Comparison of ENCODE assay signal across 21 mouse cellular contexts in the genomic region with DNA sequence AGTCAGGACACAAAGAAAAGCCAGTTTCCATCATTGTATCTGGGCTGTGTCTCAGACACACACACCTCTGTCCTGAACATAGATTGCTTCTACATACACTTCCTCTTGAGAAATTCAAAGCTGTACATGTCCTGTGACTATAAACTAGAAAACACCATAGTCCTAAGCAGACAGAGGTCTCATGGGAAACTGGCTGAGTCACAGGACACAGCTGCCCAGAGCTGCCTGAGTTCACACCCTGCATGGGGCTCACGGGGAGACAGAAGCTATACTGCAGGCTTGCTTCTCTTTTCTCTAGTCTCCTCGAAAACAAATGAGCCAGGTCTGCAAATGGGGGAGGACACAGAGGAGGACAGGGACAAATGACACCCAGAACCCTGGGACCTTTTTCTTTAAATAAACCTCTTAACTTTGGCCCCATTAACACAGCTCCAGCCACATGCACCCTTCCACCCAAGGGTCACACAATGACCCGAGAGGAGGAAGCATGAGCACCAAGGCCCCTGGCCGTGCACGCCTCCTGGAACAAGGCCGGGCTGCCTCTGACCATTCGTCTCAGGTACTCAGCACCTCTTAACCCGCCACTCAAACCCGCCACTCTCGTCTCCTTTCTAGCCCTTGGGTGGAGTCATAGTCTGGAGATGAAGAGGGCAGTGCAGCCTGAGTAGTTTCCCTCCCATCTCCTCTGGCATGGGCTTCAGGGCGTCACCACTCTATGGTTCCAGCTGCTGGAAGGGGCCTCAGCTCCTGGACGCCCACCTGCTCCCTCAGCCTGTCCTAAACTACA. TPM values are rescaled to one million over a fixed set of nuclear protein-coding genes. Genes with fewer than 3 reads are reported as not detected.
DNase-seq lines count a peak whose midpoint lies in the region; ATAC-seq and TF ChIP-seq lines count a peak whose summit lies in the region.
"Had no signal": no experiment of that assay in that cellular context is flagged by ENCODE, and none has a peak within 500 bp of the region (broad histone marks: within the 10 kb centered on the region; RNA-seq: fewer than 3 reads in every experiment).

No protein-coding gene starts in this region.

- no peak for DNase-seq in heart, adult 2 months
- DNase-seq in CH12.LX (ENCODE audit: extremely low read depth), result peak; percentile 83
- peak; percentile 27 to 73 for DNase-seq in kidney, postnatal 25 days
- DNase-seq in lung, postnatal 36 days, result peak; percentile 81
- DNase-seq in left cerebral cortex, postnatal 10 days (ENCODE audit: extremely low spot score in 1 of 2, low spot score in 2 of 2), result no peak
- no peak for DNase-seq in forebrain, embryonic 10.5 days (ENCODE audit: extremely low spot score, low spot score)
- DNase-seq: adrenal gland, postnatal 25 days; cerebellum, postnatal 10 days; gastrocnemius, postnatal 25 days; layer of hippocampus, postnatal 36 days; left cerebral cortex, postnatal 4 days; thymus, postnatal 36 days had no signal

- TF ChIP-seq RAD21 in CH12.LX (IDR thresholded peaks at IDR 0.05; ENCODE audit: low read depth, low read length), result no peak

- peaks cover 12% of the 10 kb centered on the region for H3K4me1 ChIP-seq in heart, embryonic 13.5 days
- H3K4me1 ChIP-seq in heart, adult 2 months (ENCODE audit: control insufficient read depth, insufficient read depth, low read length), result peaks cover 2% of the 10 kb centered on the region; the same call in 1 of the 2 replicates
- peaks cover 4 to 65% of the 10 kb centered on the region in 2 experiments; a peak in 3 of 4 replicates for H3K4me1 ChIP-seq in CH12.LX (ENCODE audit: control insufficient read depth in 1 of 2, insufficient read depth in 2 of 2)
- no peaks in the 10 kb centered on the region for H3K4me1 ChIP-seq in forebrain, embryonic 10.5 days
- H3K4me1 ChIP-seq: embryonic facial prominence, embryonic 10.5 days; midbrain, embryonic 15.5 days had no signal

- no peaks in the 10 kb centered on the region for H3K79me2 ChIP-seq in heart, adult 2 months (replicated peaks; ENCODE audit: control insufficient read depth, insufficient read depth, low read length)
- H3K79me2 ChIP-seq in CH12.LX (replicated peaks; ENCODE audit: control insufficient read depth, extremely low read depth, insufficient read depth, poor library complexity, severe bottlenecking), result no peaks in the 10 kb centered on the region

- H3K4me3 ChIP-seq in heart, embryonic 13.5 days, result no peak overlapping the region
- H3K4me3 ChIP-seq in heart, adult 2 months, result no peak overlapping the region
- no peak overlapping the region for H3K4me3 ChIP-seq in CH12.LX (replicated peaks in 1 of 3; ENCODE audit: low read depth in 2 of 3, low read length in 2 of 3, poor library complexity in 1 of 3)
- no peak overlapping the region for H3K4me3 ChIP-seq in forebrain, embryonic 10.5 days
- H3K4me3 ChIP-seq: embryonic facial prominence, embryonic 10.5 days; midbrain, embryonic 15.5 days had no signal

- WGBS in heart, embryonic 13.5 days, result 60% methylated on average over 11 of the region's 12 CpGs
- whole genome bisulfite sequencing in heart, adult 2 months, result 69% methylated on average over 11 of the region's 12 CpGs
- WGBS in forebrain, embryonic 10.5 days, result 86% methylated on average over 12 of the region's 12 CpGs

- dilution Hi-C loops in CH12.LX (cut with MboI; ENCODE audit: extremely low pct_ligation_motif_present, extremely low pct_unique_long_range_greater_than_20kb, low sequenced_read_pairs), result no loop called here

- no peak for TF ChIP-seq CTCF in heart, adult 2 months (IDR thresholded peaks at IDR 0.05)
- TF ChIP-seq CTCF in CH12.LX (conservative IDR thresholded peaks at IDR 0.05 in 1 of 2, IDR thresholded peaks at IDR 0.05 in 1 of 2; ENCODE audit: low read depth in 2 of 2, low read length in 2 of 2), result no peak

- TF ChIP-seq EP300 in heart, adult 2 months (IDR thresholded peaks at IDR 0.05; ENCODE audit: insufficient read depth, low read depth, low read length), result no peak
- peak; percentile 24; the same call in 1 of the 2 replicates for TF ChIP-seq EP300 in CH12.LX (IDR thresholded peaks at IDR 0.05; ENCODE audit: low read length)

- H3K27me3 ChIP-seq in heart, embryonic 13.5 days (replicated peaks), result no peaks in the 10 kb centered on the region
- H3K27me3 ChIP-seq in heart, adult 2 months (ENCODE audit: control insufficient read depth, insufficient read depth, low read length), result no peaks in the 10 kb centered on the region
- no peaks in the 10 kb centered on the region for H3K27me3 ChIP-seq in CH12.LX (replicated peaks)
- no peaks in the 10 kb centered on the region for H3K27me3 ChIP-seq in forebrain, embryonic 10.5 days (ENCODE audit: poor library complexity, severe bottlenecking)
- H3K27me3 ChIP-seq: midbrain, embryonic 15.5 days had no signal

- in situ Hi-C loops in CH12.LX (cut with MboI; ENCODE audit: low pct_ligation_motif_present, low pct_unique_long_range_greater_than_20kb, low sequenced_read_pairs), result loop anchor here (25.0 kb wide), 1 partner anchor 212 kb away; the partner anchor contains the start of gene Sla2

- H3K36me3 ChIP-seq in heart, embryonic 13.5 days, result peaks cover 56% of the 10 kb centered on the region
- H3K36me3 ChIP-seq in heart, adult 2 months (ENCODE audit: control insufficient read depth, insufficient read depth, low read length), result no peaks in the 10 kb centered on the region
- peaks cover 49 to 76% of the 10 kb centered on the region in 2 experiments for H3K36me3 ChIP-seq in CH12.LX (replicated peaks in 1 of 2; ENCODE audit: control insufficient read depth in 1 of 2, insufficient read depth in 1 of 2, low read length in 1 of 2)
- H3K36me3 ChIP-seq in forebrain, embryonic 10.5 days (replicated peaks), result peaks cover 77% of the 10 kb centered on the region
- H3K36me3 ChIP-seq: midbrain, embryonic 15.5 days had no signal

- ATAC-seq in heart, embryonic 13.5 days (ENCODE audit: extremely low read depth, insufficient number of reproducible peaks, low FRiP score, low TSS enrichment), result no peak
- ATAC-seq: hindbrain, embryonic 16.5 days; midbrain, embryonic 15.5 days had no signal

- H3K9ac ChIP-seq in heart, embryonic 13.5 days, result no peak overlapping the region
- H3K9ac ChIP-seq in heart, adult 2 months (ENCODE audit: low read depth, low read length), result no peak overlapping the region
- no peak overlapping the region for H3K9ac ChIP-seq in CH12.LX (ENCODE audit: insufficient read depth, low read depth)
- H3K9ac ChIP-seq: midbrain, embryonic 15.5 days had no signal

- no peak for TF ChIP-seq POLR2A in heart, adult 2 months (IDR thresholded peaks at IDR 0.05; ENCODE audit: insufficient read depth, low read depth, low read length)
- TF ChIP-seq POLR2A in CH12.LX (IDR thresholded peaks at IDR 0.05; ENCODE audit: low read depth, low read length), result no peak

- intact Hi-C loops in heart, adult 2 months (cut with DNase I), result no loop called here
- intact Hi-C loops in left cerebral cortex, postnatal 10 days (cut with DNase I), result loop anchor here (10.0 kb wide), 1 partner anchor 225 kb away; no protein-coding TSS in a partner anchor

- 0 out of 2 replicates have a peak overlapping the region, but pooled peaks have one; percentile 23 for H3K4me2 ChIP-seq in heart, embryonic 13.5 days
- no peak overlapping the region for H3K4me2 ChIP-seq in CH12.LX (ENCODE audit: insufficient read depth, low read depth, poor library complexity, severe bottlenecking)
- H3K4me2 ChIP-seq: liver, embryonic 11.5 days; midbrain, embryonic 15.5 days had no signal

- H3K27ac ChIP-seq in heart, embryonic 13.5 days (replicated peaks), result peak overlapping the region; percentile 46; the same call in 1 of the 2 replicates
- H3K27ac ChIP-seq in heart, adult 2 months, result no peak overlapping the region
- H3K27ac ChIP-seq in CH12.LX (ENCODE audit: insufficient read depth, low read depth), result 0 out of 2 replicates have a peak overlapping the region, but pooled peaks have one; percentile 3
- H3K27ac ChIP-seq in forebrain, embryonic 10.5 days, result no peak overlapping the region
- H3K27ac ChIP-seq: embryonic facial prominence, embryonic 10.5 days; midbrain, embryonic 15.5 days had no signal

- no peaks in the 10 kb centered on the region for H3K9me3 ChIP-seq in heart, embryonic 13.5 days
- H3K9me3 ChIP-seq in CH12.LX (replicated peaks; ENCODE audit: low read length), result peaks cover 4% of the 10 kb centered on the region
- H3K9me3 ChIP-seq in forebrain, embryonic 10.5 days, result no peaks in the 10 kb centered on the region
- H3K9me3 ChIP-seq: embryonic facial prominence, embryonic 10.5 days; midbrain, embryonic 15.5 days had no signal

TF ChIP-seq in CH12.LX, 34 proteins besides CTCF, POLR2A, EP300 and RAD21:
- TF ChIP-seq BHLHE40 (IDR thresholded peaks at IDR 0.05; ENCODE audit: low read depth, low read length) (peak; percentile 56), ETS1 (conservative IDR thresholded peaks at IDR 0.05; ENCODE audit: low read depth, low read length) (peak; percentile 75), CHD1 (IDR thresholded peaks at IDR 0.05; ENCODE audit: low read depth, low read length) (no peak), MAFK (IDR thresholded peaks at IDR 0.05; ENCODE audit: insufficient replicate concordance, low read length) (no peak)
TF ChIP-seq in CH12.LX: peak in this region for 2.

RNA-seq across cellular contexts. Expression of gene Tldc2, which starts 12.9 kb away (rescaled TPM):
- not detected in 2 replicates for polyA plus RNA-seq in heart, embryonic 13.5 days (2015; fragmentation: Nextera tagmentation; extraction: Ambion mirVana)
- total RNA-seq in heart, adult 2 months (2021), result not detected
- not detected in 2 replicates for polyA plus RNA-seq in heart, adult 2 months (2012; rRNA removed)
- total RNA-seq in CH12.LX (2012; rRNA removed), result not detected in 2 replicates
- total RNA-seq in CH12.LX (2014; rRNA removed), result not detected in 2 replicates
- not detected in 2 replicates for polyA plus RNA-seq in CH12.LX (2012; ENCODE audit: insufficient read length, low read depth)
- not detected for total RNA-seq in left cerebral cortex, postnatal 10 days (2021)
- not detected in 2 replicates for polyA plus RNA-seq in forebrain, embryonic 10.5 days (2016; fragmentation: Nextera tagmentation; extraction: Ambion mirVana)
- total RNA-seq: adrenal gland, postnatal 25 days; gastrocnemius, postnatal 25 days; layer of hippocampus, postnatal 36 days; left cerebral cortex, postnatal 4 days; megakaryocyte, adult 5-6 weeks had no signal
- polyA plus RNA-seq: embryonic facial prominence, embryonic 10.5 days; heart, postnatal 0 days; hindbrain, embryonic 16.5 days; liver, embryonic 11.5 days; midbrain, embryonic 15.5 days; neural tube, embryonic 11.5 days; testis, adult 2 months had no signal

RNA-seq across cellular contexts. Expression of gene Soga1, which starts 20.7 kb away (rescaled TPM):
- 2.6 TPM in 2 replicates for polyA plus RNA-seq in heart, embryonic 13.5 days (2015; fragmentation: Nextera tagmentation; extraction: Ambion mirVana)
- total RNA-seq in heart, adult 2 months (2021), result 10 to 100 TPM; 10.0 to 11.7 TPM
- polyA plus RNA-seq in heart, adult 2 months (2012; rRNA removed), result 4.8 and 6.6 TPM in 2 replicates
- 1.0 and 2.0 TPM in 2 replicates for total RNA-seq in CH12.LX (2012; rRNA removed)
- total RNA-seq in CH12.LX (2014; rRNA removed), result 0.31 and 0.39 TPM in 2 replicates
- polyA plus RNA-seq in CH12.LX (2012; ENCODE audit: insufficient read length, low read depth), result 1.8 and 2.0 TPM in 2 replicates
- total RNA-seq in left cerebral cortex, postnatal 10 days (2021), result 10 to 100 TPM; 61.2 to 61.4 TPM
- 3.5 and 4.0 TPM in 2 replicates for polyA plus RNA-seq in forebrain, embryonic 10.5 days (2016; fragmentation: Nextera tagmentation; extraction: Ambion mirVana)

RNA-seq across cellular contexts. Expression of gene Samhd1, which starts 35.3 kb away (rescaled TPM):
- 15.9 and 16.4 TPM in 2 replicates for polyA plus RNA-seq in heart, embryonic 13.5 days (2015; fragmentation: Nextera tagmentation; extraction: Ambion mirVana)
- 10 to 100 TPM; 22.7 to 23.8 TPM for total RNA-seq in heart, adult 2 months (2021)
- 19.8 and 22.7 TPM in 2 replicates for polyA plus RNA-seq in heart, adult 2 months (2012; rRNA removed)
- total RNA-seq in CH12.LX (2012; rRNA removed) (32.8 and 33.2 TPM in 2 replicates), CH12.LX (2014; rRNA removed) (67.9 and 79.7 TPM in 2 replicates)
- polyA plus RNA-seq in CH12.LX (2012; ENCODE audit: insufficient read length, low read depth), result 79.5 and 81.1 TPM in 2 replicates
- 10 to 100 TPM; 16.7 to 17.4 TPM for total RNA-seq in left cerebral cortex, postnatal 10 days (2021)
- 29.4 and 30.4 TPM in 2 replicates for polyA plus RNA-seq in forebrain, embryonic 10.5 days (2016; fragmentation: Nextera tagmentation; extraction: Ambion mirVana)

Comparison
In these comparisons a context has a peak if more than half of its experiments do, and no peak if none do; other contexts are left out.
1. H3K27ac ChIP-seq: peak in heart, embryonic 13.5 days (single experiment) and CH12.LX (single experiment); none in heart, adult 2 months (single experiment) and forebrain, embryonic 10.5 days (single experiment).
2. DNase-seq: peak in CH12.LX (single experiment), kidney, postnatal 25 days (2 of 2) and lung, postnatal 36 days (single experiment); none in heart, adult 2 months (0 of 2), left cerebral cortex, postnatal 10 days (0 of 2) and forebrain, embryonic 10.5 days (single experiment).